Mouse (Mus musculus) CH12.LX (cell line): ENCODE results near the gene Oosp2. TPM values are rescaled to one million over a fixed set of nuclear protein-coding genes. Genes with fewer than 3 reads are reported as not detected.

Experiments
- DNase-seq: peaks from one replicate; pipeline ENCODE4 v3.0.0-alpha.2; 2013; ENCODE audit errors: extremely low read depth
- H3K27ac ChIP-seq: 2 replicates; pipeline ENCODE4 v1.5.1; 2012; ENCODE audit warnings: low read depth, mild to moderate bottlenecking, control low read depth, moderate library complexity; ENCODE audit not compliant: insufficient read depth
- H3K27me3 ChIP-seq: replicated peaks from 2 replicates; pipeline ENCODE3; 2012; ENCODE audit warnings: inconsistent platforms
- H3K36me3 ChIP-seq, 2 experiments: replicated peaks in 1 of 2; 2 replicates each; pipeline versions ENCODE3 to v1.6.1; 2012; ENCODE audit warnings: inconsistent platforms in 1 of 2, low read length in 1 of 2, mild to moderate bottlenecking in 1 of 2, mixed read lengths in 1 of 2, moderate library complexity in 1 of 2; ENCODE audit not compliant: control insufficient read depth in 1 of 2, insufficient read depth in 1 of 2
- H3K4me1 ChIP-seq, 2 experiments: 2 replicates each; pipeline ENCODE4 v1.6.1; 2012; ENCODE audit warnings: inconsistent platforms in 1 of 2, moderate library complexity in 1 of 2; ENCODE audit not compliant: insufficient read depth in 2 of 2, control insufficient read depth in 1 of 2
- H3K4me2 ChIP-seq: 2 replicates; pipeline ENCODE4 v1.6.1; 2012; ENCODE audit warnings: low read depth, mild to moderate bottlenecking, control low read depth; ENCODE audit not compliant: poor library complexity, insufficient read depth, severe bottlenecking
- H3K4me3 ChIP-seq, 3 experiments: fragments of 150-350 bp in 1 of 3; sonication (generic) in 1 of 3; replicated peaks in 1 of 3; 2 replicates each; pipeline versions ENCODE3 to v1.5.1; 2011 to 2012; ENCODE audit warnings: low read depth in 2 of 3, low read length in 2 of 3, mild to moderate bottlenecking in 2 of 3, moderate library complexity in 2 of 3, control low read depth in 1 of 3, improper control_type of control experiment in 1 of 3, inconsistent platforms in 1 of 3, mixed read lengths in 1 of 3; ENCODE audit not compliant: poor library complexity in 1 of 3
- H3K79me2 ChIP-seq: replicated peaks from 2 replicates; pipeline ENCODE4 v1.6.1; 2012; ENCODE audit warnings: mild to moderate bottlenecking, moderate library complexity; ENCODE audit not compliant: control insufficient read depth, poor library complexity, insufficient read depth, severe bottlenecking; ENCODE audit errors: extremely low read depth
- H3K9ac ChIP-seq: 2 replicates; pipeline ENCODE4 v1.6.1; 2012; ENCODE audit warnings: low read depth, mild to moderate bottlenecking, control low read depth, moderate library complexity; ENCODE audit not compliant: insufficient read depth
- H3K9me3 ChIP-seq: replicated peaks from 2 replicates; pipeline ENCODE3; 2012; ENCODE audit warnings: low read length, inconsistent platforms, mixed read lengths
- BHLHE40 ChIP-seq: IDR thresholded peaks from 2 replicates; pipeline ENCODE4 v1.6.1; 2011; ENCODE audit warnings: mild to moderate bottlenecking, low read depth, low read length, improper control_type of control experiment
- CHD1 ChIP-seq: IDR thresholded peaks from 2 replicates; pipeline ENCODE4 v1.6.1; 2012; ENCODE audit warnings: low read depth, low read length, improper control_type of control experiment, inconsistent platforms
- CHD2 ChIP-seq: IDR thresholded peaks from 2 replicates; pipeline ENCODE4 v1.6.1; 2011; ENCODE audit warnings: low read length, improper control_type of control experiment
- CTCF ChIP-seq, 2 experiments: IDR thresholded peaks in 1 of 2; conservative IDR thresholded peaks in 1 of 2; 2 replicates each; pipeline ENCODE4 v1.5.1; 2011 to 2012; ENCODE audit warnings: low read depth in 2 of 2, low read length in 2 of 2, improper control_type of control experiment in 1 of 2, inconsistent platforms in 1 of 2, mild to moderate bottlenecking in 1 of 2, moderate library complexity in 1 of 2
- ELF1 ChIP-seq: IDR thresholded peaks from 2 replicates; pipeline ENCODE4 v1.6.1; 2014; ENCODE audit warnings: low read depth, mild to moderate bottlenecking, inconsistent platforms, low read length, improper control_type of control experiment
- EP300 ChIP-seq: IDR thresholded peaks from 2 replicates; pipeline ENCODE4 v1.6.1; 2011; ENCODE audit warnings: low read length, improper control_type of control experiment
- ETS1 ChIP-seq: conservative IDR thresholded peaks from 2 replicates; pipeline ENCODE4 v1.6.1; 2012; ENCODE audit warnings: low read depth, mild to moderate bottlenecking, inconsistent platforms, low read length, improper control_type of control experiment, moderate library complexity
- IRF4 ChIP-seq: IDR thresholded peaks from 2 replicates; pipeline ENCODE4 v1.6.1; 2014; ENCODE audit warnings: low read depth, mild to moderate bottlenecking, inconsistent platforms, low read length, improper control_type of control experiment
- JUN ChIP-seq: IDR thresholded peaks from 2 replicates; pipeline ENCODE4 v1.6.1; 2011; ENCODE audit warnings: low read depth, mild to moderate bottlenecking, low read length, improper control_type of control experiment, moderate library complexity; ENCODE audit not compliant: insufficient read depth
- KAT2A ChIP-seq: IDR thresholded peaks from 2 replicates; pipeline ENCODE4 v1.6.1; 2012; ENCODE audit warnings: low read length, improper control_type of control experiment, inconsistent platforms; ENCODE audit not compliant: insufficient replicate concordance
- MAX ChIP-seq: IDR thresholded peaks from 2 replicates; pipeline ENCODE4 v1.6.1; 2011; ENCODE audit warnings: low read length, improper control_type of control experiment
- MAZ ChIP-seq: IDR thresholded peaks from 2 replicates; pipeline ENCODE4 v1.6.1; 2012; ENCODE audit warnings: low read depth, mild to moderate bottlenecking, inconsistent platforms, low read length, improper control_type of control experiment, moderate library complexity
- MEF2A ChIP-seq: IDR thresholded peaks from 2 replicates; pipeline ENCODE4 v1.6.1; 2014; ENCODE audit warnings: low read depth, mild to moderate bottlenecking, inconsistent platforms, low read length, improper control_type of control experiment, borderline replicate concordance
- MYC ChIP-seq: IDR thresholded peaks from 2 replicates; pipeline ENCODE4 v1.6.1; 2011; ENCODE audit warnings: low read depth, mild to moderate bottlenecking, improper control_type of control experiment, low read length
- NRF1 ChIP-seq: IDR thresholded peaks from 2 replicates; pipeline ENCODE4 v1.6.1; 2014; ENCODE audit warnings: low read depth, mild to moderate bottlenecking, inconsistent platforms, low read length, improper control_type of control experiment, moderate library complexity
- PAX5 ChIP-seq: IDR thresholded peaks from 2 replicates; pipeline ENCODE4 v1.6.1; 2012; ENCODE audit warnings: low read length, inconsistent platforms, mixed read lengths
- POLR2A ChIP-seq: IDR thresholded peaks from 2 replicates; pipeline ENCODE4 v1.6.1; 2011; ENCODE audit warnings: low read depth, mild to moderate bottlenecking, improper control_type of control experiment, low read length
- RAD21 ChIP-seq: IDR thresholded peaks from 2 replicates; pipeline ENCODE4 v1.6.1; 2011; ENCODE audit warnings: low read depth, mild to moderate bottlenecking, low read length, improper control_type of control experiment, moderate library complexity
- SIN3A ChIP-seq: IDR thresholded peaks from 2 replicates; pipeline ENCODE4 v1.6.1; 2012; ENCODE audit warnings: low read length, improper control_type of control experiment, inconsistent platforms
- SMC3 ChIP-seq: IDR thresholded peaks from 2 replicates; pipeline ENCODE4 v1.6.1; 2011; ENCODE audit warnings: low read depth, low read length, improper control_type of control experiment
- TBP ChIP-seq: conservative IDR thresholded peaks from 2 replicates; pipeline ENCODE4 v1.6.1; 2011; ENCODE audit warnings: low read depth, low read length, improper control_type of control experiment
- TCF12 ChIP-seq: IDR thresholded peaks from 2 replicates; pipeline ENCODE4 v1.6.1; 2014; ENCODE audit warnings: low read depth, mild to moderate bottlenecking, inconsistent platforms, low read length, improper control_type of control experiment
- UBTF ChIP-seq: IDR thresholded peaks from 2 replicates; pipeline ENCODE4 v1.6.1; 2012; ENCODE audit warnings: low read depth, mild to moderate bottlenecking, inconsistent platforms, low read length, improper control_type of control experiment, moderate library complexity
- USF1 ChIP-seq: IDR thresholded peaks from 2 replicates; pipeline ENCODE4 v1.6.1; 2014; ENCODE audit warnings: low read depth, mild to moderate bottlenecking, inconsistent platforms, low read length, improper control_type of control experiment
- USF2 ChIP-seq: conservative IDR thresholded peaks from 2 replicates; pipeline ENCODE4 v1.6.1; 2011; ENCODE audit warnings: low read depth, low read length, improper control_type of control experiment
- ZC3H11A ChIP-seq: IDR thresholded peaks from 2 replicates; pipeline ENCODE4 v1.6.1; 2012; ENCODE audit warnings: low read depth, mild to moderate bottlenecking, inconsistent platforms, low read length, improper control_type of control experiment
- ZNF384 ChIP-seq: IDR thresholded peaks from 2 replicates; pipeline ENCODE4 v1.6.1; 2012; ENCODE audit warnings: low read depth, low read length, improper control_type of control experiment, inconsistent platforms
- dilution Hi-C: fragments of 300-500 bp; cut with MboI; formaldehyde crosslinking; loops from 2 replicates; pipeline ENCODE4 v1.14.3; 2020; ENCODE audit warnings: low sequenced_read_pairs; ENCODE audit not compliant: extremely low pct_unique_long_range_greater_than_20kb, extremely low pct_ligation_motif_present
- in situ Hi-C: fragments of 300-500 bp; cut with MboI; formaldehyde crosslinking; loops from 3 replicates; pipeline ENCODE4 v1.14.3; 2019; ENCODE audit warnings: low sequenced_read_pairs, low pct_ligation_motif_present, low pct_unique_long_range_greater_than_20kb, mixed read lengths
- polyA plus RNA-seq: library from polyadenylated mRNA; unstranded; fragments of >175 nt; gene quantifications from 2 replicates; pipeline ENCODE4 v1.2.1, GENCODE M21; 2012; ENCODE audit warnings: low read depth; ENCODE audit not compliant: insufficient read length
- total RNA-seq, 2 experiments: library from RNA; depleted of rRNA; stranded (reverse); fragments of 300-350 nt in 1 of 2; fragments of >200 nt in 1 of 2; gene quantifications; 2 replicates each; pipeline ENCODE4 v1.2.3; 2012 to 2014

Oosp2 gene
- total and polyA plus RNA-seq, 3 experiments: 2.6 to 8.1 (median 5.2) TPM

DNA sequence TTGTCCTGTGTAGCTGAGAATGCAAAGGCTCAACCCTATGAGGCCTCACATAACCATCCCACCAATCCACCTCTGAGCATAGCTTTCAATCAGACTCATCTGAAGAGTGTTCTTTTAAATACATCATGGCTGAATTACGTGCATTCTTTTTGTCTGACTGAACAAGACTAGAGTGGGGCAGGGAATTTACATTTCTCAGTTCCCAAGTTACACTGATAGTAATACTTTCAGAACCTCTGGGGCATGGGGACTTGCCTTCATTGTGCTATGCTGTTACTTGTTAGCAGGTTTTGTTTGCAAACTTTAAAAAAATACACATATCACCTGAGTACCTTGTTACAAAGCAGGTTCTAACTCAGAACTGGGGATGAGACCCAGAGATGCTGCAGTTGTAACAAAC lies 31.1 kb upstream of the Oosp2 start (continued):
- TF ChIP-seq KAT2A: no peak
- peak; percentile 72; the same call in 1 of the 2 replicates for TF ChIP-seq CHD2
- TF ChIP-seq JUN: peak; percentile 18; the same call in 1 of the 2 replicates
- no peak for TF ChIP-seq NRF1
- TF ChIP-seq SMC3: no peak
- TF ChIP-seq ETS1: peak; percentile 57; the same call in 1 of the 2 replicates
- TF ChIP-seq CTCF (conservative IDR thresholded peaks at IDR 0.05 in 1 of 2, IDR thresholded peaks at IDR 0.05 in 1 of 2; ENCODE audit: low read depth in 2 of 2, low read length in 2 of 2): no peak
- TF ChIP-seq UBTF: no peak
- no peak for TF ChIP-seq CHD1

DNA sequence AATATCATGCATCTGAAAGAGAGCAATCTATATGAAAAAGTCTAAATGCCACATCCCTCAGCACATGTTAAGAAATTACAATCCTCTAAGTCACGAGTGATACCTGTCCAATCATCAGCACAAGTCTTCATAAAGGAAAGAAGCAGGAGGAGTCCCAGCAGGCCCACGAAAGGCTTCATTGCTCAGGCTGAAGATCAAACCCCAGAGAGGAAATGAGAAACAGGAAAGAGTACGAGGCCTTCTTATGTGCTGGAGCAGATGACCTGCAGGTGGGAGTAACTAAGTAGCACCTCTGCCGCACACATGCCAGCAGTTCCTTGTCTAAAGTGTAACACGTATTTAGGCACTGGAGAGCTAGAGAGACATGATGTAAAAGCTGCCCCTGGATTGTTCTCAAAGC lies 30.5 kb upstream of the Oosp2 start, which contains the start of gene Oosp1:
TSS of gene Oosp1 (minus strand) at position 312 of the 400 bp plus-strand sequence.
- Histone ChIP-seq H3K4me1 (peaks cover 3 to 43% of the 10 kb centered on the region in 2 experiments), H3K9me3 (no peaks in the 10 kb centered on the region), H3K27ac (peak within 1 kb of the TSS; percentile 79), H3K4me2 (peak within 1 kb of the TSS; percentile 66), H3K36me3 (peaks cover 0 to 21% of the 10 kb centered on the region in 2 experiments), H3K4me3 (peak within 1 kb of the TSS; percentile 26 to 53 (median 52)), H3K9ac (peak within 1 kb of the TSS; percentile 80), H3K27me3 (no peaks in the 10 kb centered on the region), H3K79me2 (no peaks in the 10 kb centered on the region)
- in situ Hi-C loops: loop anchor here (10.0 kb wide), 1 partner anchor 76 kb away; no protein-coding TSS in a partner anchor
- dilution Hi-C loops: no loop called here
- DNase-seq: peak; percentile 83
- TF ChIP-seq MYC (peak; percentile 75; the same call in 1 of the 2 replicates), UBTF (no peak), MAZ (no peak), KAT2A (no peak), EP300 (peak; percentile 65), ELF1 (0 out of 2 replicates have a peak, but pooled peaks have one; percentile 43), TBP (peak; percentile 88), USF1 (no peak), ZC3H11A (no peak), USF2 (peak; percentile 18; the same call in 1 of the 2 replicates), SIN3A (peak; percentile 48), ZNF384 (peak; percentile 42; the same call in 1 of the 2 replicates), CHD1 (peak; percentile 38; the same call in 1 of the 2 replicates), TCF12 (peak; percentile 52; the same call in 1 of the 2 replicates), MAX (peak; percentile 55; the same call in 1 of the 2 replicates), POLR2A (peak; percentile 64), RAD21 (no peak), IRF4 (peak; percentile 78), PAX5 (no peak), MEF2A (peak; percentile 54; the same call in 1 of the 2 replicates), BHLHE40 (peak; percentile 63), ETS1 (peak; percentile 52; the same call in 1 of the 2 replicates)
